Mouse (Mus musculus) bone marrow macrophage, adult 2 months (primary cell): ENCODE results near the gene Evx1.

Source experiments
- CTCF ChIP-seq: IDR thresholded peaks from 2 replicates; pipeline ENCODE4 v1.5.1; 2012; ENCODE audit warnings: low read depth, mild to moderate bottlenecking, low read length, moderate library complexity
- POLR2A ChIP-seq: IDR thresholded peaks from 2 replicates; pipeline ENCODE4 v1.6.1; 2012; ENCODE audit warnings: mild to moderate bottlenecking, low read depth, low read length, borderline replicate concordance

DNA sequence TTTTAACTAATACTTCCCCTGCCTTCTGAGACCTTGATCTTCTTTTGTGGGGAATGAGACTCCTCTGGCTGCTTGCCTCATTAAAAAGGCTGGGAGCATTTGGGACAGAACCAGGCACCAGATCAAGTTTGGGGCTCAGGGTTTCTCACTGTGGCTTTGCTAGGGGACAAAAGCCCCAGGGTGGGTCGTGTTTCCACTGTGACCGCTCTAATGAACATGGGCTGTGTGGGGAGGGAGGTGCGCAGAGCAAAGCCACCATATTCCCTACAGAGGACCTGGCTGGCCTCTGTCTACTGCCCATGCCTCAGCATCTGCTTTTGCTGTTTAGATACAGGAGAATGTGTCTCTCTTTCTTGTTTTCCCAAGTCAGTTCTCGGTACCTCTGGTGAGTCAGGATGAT, 53.8 kb downstream of the Evx1 start:
- TF ChIP-seq CTCF (no peak), POLR2A (no peak)
